20 mouse cellular contexts compared by ENCODE assay signal in genomic region chr2:94680096-94680765, GRCm38 (mm10).
"Had no signal": no experiment of that assay in that cellular context is flagged by ENCODE, and none has a peak within 500 bp of the region (broad histone marks: within the 10 kb centered on the region; RNA-seq: fewer than 3 reads in every experiment).

No protein-coding gene starts in this region.

- ATAC-seq: intestine, postnatal 0 days had no signal

- H3K4me1 ChIP-seq: limb, embryonic 12.5 days; liver, embryonic 13.5 days; neural tube, embryonic 12.5 days; neural tube, embryonic 15.5 days; stomach, embryonic 15.5 days had no signal

- H3K9ac ChIP-seq: limb, embryonic 12.5 days; liver, embryonic 13.5 days; neural tube, embryonic 12.5 days; neural tube, embryonic 15.5 days; stomach, embryonic 15.5 days had no signal

- H3K27ac ChIP-seq: kidney, postnatal 0 days; layer of hippocampus, adult 2 months; limb, embryonic 12.5 days; liver, embryonic 13.5 days; neural tube, embryonic 12.5 days; neural tube, embryonic 15.5 days; stomach, embryonic 15.5 days had no signal

- H3K27me3 ChIP-seq: limb, embryonic 12.5 days; liver, embryonic 13.5 days; neural tube, embryonic 12.5 days; neural tube, embryonic 15.5 days; stomach, embryonic 15.5 days had no signal

- DNase-seq: kidney, adult 2 months; kidney, postnatal 25 days; layer of hippocampus, adult 9-11 months; liver, embryonic 13.5 days; lung, adult 2 months; lung, postnatal 14 days; midbrain, embryonic 14.5 days; right cerebral cortex, adult 18-20 months; right cerebral cortex, postnatal 14 days; right cerebral cortex, postnatal 4 days; thymus, adult 18-20 months; thymus, postnatal 36 days had no signal

- H3K4me2 ChIP-seq: limb, embryonic 12.5 days; liver, embryonic 13.5 days; midbrain, embryonic 11.5 days; neural tube, embryonic 12.5 days; neural tube, embryonic 15.5 days; stomach, embryonic 15.5 days had no signal

- H3K36me3 ChIP-seq: limb, embryonic 12.5 days; liver, embryonic 13.5 days; neural tube, embryonic 12.5 days; neural tube, embryonic 15.5 days; stomach, embryonic 15.5 days had no signal

- H3K4me3 ChIP-seq: layer of hippocampus, adult 2 months; limb, embryonic 12.5 days; liver, embryonic 13.5 days; neural tube, embryonic 12.5 days; neural tube, embryonic 15.5 days; stomach, embryonic 15.5 days had no signal

- H3K9me3 ChIP-seq: limb, embryonic 12.5 days; liver, embryonic 13.5 days; neural tube, embryonic 12.5 days; neural tube, embryonic 15.5 days; stomach, embryonic 15.5 days had no signal
